Mouse (Mus musculus): ENCODE measurements around the gene Ppm1h. TPM values are rescaled to one million over a fixed set of nuclear protein-coding genes. Genes with fewer than 3 reads are reported as not detected.

Ppm1h gene
- polyA plus RNA-seq, 1 experiment from 2014 or later = 2.2 TPM

GRCm38 (mm10) chr10:122984531-122985251 lies 306.1 kb downstream of the Ppm1h start:
- H3K36me3 ChIP-seq (replicated peaks) = peaks cover 21% of the 10 kb centered on the region; the same call in 1 of the 2 replicates
- no peak for ATAC-seq (ENCODE audit: insufficient read depth)
- peak overlapping the region; percentile 97 for H3K4me3 ChIP-seq (replicated peaks)
- 4% methylated on average over 10 of the region's 10 CpGs for WGBS (ENCODE audit: insufficient replicate concordance)
- H3K4me1 ChIP-seq (replicated peaks) = peaks cover 40% of the 10 kb centered on the region
- H3K27ac ChIP-seq (replicated peaks) = peak overlapping the region; percentile 98
- peak overlapping the region; percentile 78 for H3K4me2 ChIP-seq
- H3K9me3 ChIP-seq (replicated peaks) = no peaks in the 10 kb centered on the region
- no peaks in the 10 kb centered on the region for H3K27me3 ChIP-seq
- H3K9ac ChIP-seq = peak overlapping the region; percentile 98

DNA sequence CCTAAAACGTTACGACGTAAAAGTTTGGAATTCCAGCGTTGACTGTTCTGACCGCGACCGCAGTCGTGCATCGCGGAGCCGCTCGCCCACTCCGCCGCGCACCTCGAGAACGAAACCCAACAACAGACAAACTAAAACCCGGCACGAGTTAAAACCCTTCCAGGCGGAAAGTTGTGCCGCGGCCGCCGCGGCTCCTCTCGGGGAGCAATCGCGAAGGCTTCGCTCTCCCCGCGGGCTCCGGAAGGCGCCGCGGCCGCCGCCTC lies 306.6 kb downstream of the Ppm1h start:
- peak overlapping the region; percentile 97 for H3K4me3 ChIP-seq (replicated peaks)
- H3K27me3 ChIP-seq = no peaks in the 10 kb centered on the region
- under 1% methylated on average over 37 of the region's 37 CpGs for WGBS (ENCODE audit: insufficient replicate concordance)
- peak overlapping the region; percentile 98 for H3K27ac ChIP-seq (replicated peaks)
- H3K36me3 ChIP-seq (replicated peaks) = peaks cover 21% of the 10 kb centered on the region; the same call in 1 of the 2 replicates
- H3K4me2 ChIP-seq = peak overlapping the region; percentile 78
- ATAC-seq (ENCODE audit: insufficient read depth) = peak; percentile 4; the same call in 1 of the 2 replicates
- peak overlapping the region; percentile 98 for H3K9ac ChIP-seq
- H3K9me3 ChIP-seq (replicated peaks) = no peaks in the 10 kb centered on the region
- H3K4me1 ChIP-seq (replicated peaks) = peaks cover 40% of the 10 kb centered on the region

- Histone ChIP-seq H3K36me3 (replicated peaks) (peaks cover 21% of the 10 kb centered on the region; the same call in 1 of the 2 replicates), H3K27me3 (no peaks in the 10 kb centered on the region), H3K9ac (peak overlapping the region; percentile 98), H3K27ac (replicated peaks) (peak overlapping the region; percentile 98), H3K4me1 (replicated peaks) (peaks cover 40% of the 10 kb centered on the region), H3K9me3 (replicated peaks) (no peaks in the 10 kb centered on the region), H3K4me3 (replicated peaks) (peak overlapping the region; percentile 97), H3K4me2 (peak overlapping the region; percentile 78)
- peak; percentile 90 for ATAC-seq (ENCODE audit: insufficient read depth)
- under 1% methylated on average over 89 of the region's 115 CpGs for WGBS (ENCODE audit: insufficient replicate concordance)
Observed at GRCm38 (mm10) chr10:122985515-122986319, 307.2 kb downstream of the Ppm1h start.

DNA sequence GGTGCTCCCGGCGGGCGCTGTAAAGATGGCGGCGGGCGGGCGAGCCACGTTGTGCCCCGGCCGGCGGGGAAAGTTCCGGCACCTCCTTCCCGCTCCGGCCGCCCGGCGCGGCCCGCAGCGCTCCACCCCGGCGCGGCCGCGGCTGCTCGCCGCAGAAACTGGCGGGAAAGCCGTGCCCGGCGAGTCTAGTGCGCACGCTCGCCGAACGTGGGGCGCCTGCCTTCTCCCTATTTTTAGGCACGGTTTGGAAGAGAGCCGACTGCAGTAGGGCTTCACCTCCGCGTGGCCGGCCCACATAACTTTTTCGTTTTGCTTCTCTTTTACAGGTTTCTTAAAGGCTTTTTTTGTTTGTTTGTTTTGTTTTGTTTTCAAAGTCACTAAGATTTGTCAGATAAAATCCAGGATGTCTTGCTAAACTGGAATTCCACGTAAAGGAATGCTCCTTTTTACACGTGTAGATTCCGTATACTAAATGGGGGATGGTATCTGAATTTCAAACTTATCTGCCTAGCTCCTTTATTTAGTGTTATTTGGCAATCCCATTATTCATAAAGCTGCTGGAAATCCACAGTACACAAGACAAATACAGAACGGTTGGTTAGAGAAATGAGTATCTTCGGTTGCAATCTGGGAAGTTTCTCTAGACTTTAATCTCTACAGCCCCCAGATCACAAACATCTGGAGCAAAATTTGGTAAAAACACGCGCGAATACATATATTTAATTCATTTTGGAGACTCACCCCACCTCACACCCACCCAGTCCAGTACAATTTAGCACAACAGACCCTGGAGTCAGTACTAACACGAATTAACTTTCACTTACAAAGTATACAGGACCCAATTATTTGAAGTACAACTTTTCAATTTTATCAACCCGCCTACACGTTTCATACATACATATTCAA lies 308.0 kb downstream of the Ppm1h start:
- H3K27me3 ChIP-seq = no peaks in the 10 kb centered on the region
- H3K36me3 ChIP-seq (replicated peaks) = peaks cover 21% of the 10 kb centered on the region; the same call in 1 of the 2 replicates
- H3K4me3 ChIP-seq (replicated peaks) = peak overlapping the region; percentile 97
- no peaks in the 10 kb centered on the region for H3K9me3 ChIP-seq (replicated peaks)
- peak; percentile 84 for ATAC-seq (ENCODE audit: insufficient read depth)
- H3K27ac ChIP-seq (replicated peaks) = peak overlapping the region; percentile 98
- peaks cover 40% of the 10 kb centered on the region for H3K4me1 ChIP-seq (replicated peaks)
- 7% methylated on average over 52 of the region's 54 CpGs for WGBS (ENCODE audit: insufficient replicate concordance)
- peak overlapping the region; percentile 78 for H3K4me2 ChIP-seq
- H3K9ac ChIP-seq = peak overlapping the region; percentile 98

GRCm38 (mm10) chr10:122987671-122988128 lies 309.1 kb downstream of the Ppm1h start:
- Histone ChIP-seq H3K9ac (0 out of 2 replicates have a peak overlapping the region, but pooled peaks have one; percentile 23), H3K4me3 (replicated peaks) (peak overlapping the region; percentile 19), H3K36me3 (replicated peaks) (peaks cover 21% of the 10 kb centered on the region; the same call in 1 of the 2 replicates), H3K27ac (replicated peaks) (no peak overlapping the region), H3K27me3 (no peaks in the 10 kb centered on the region), H3K4me1 (replicated peaks) (peaks cover 40% of the 10 kb centered on the region), H3K4me2 (peak overlapping the region; percentile 78), H3K9me3 (replicated peaks) (no peaks in the 10 kb centered on the region)
- WGBS (ENCODE audit: insufficient replicate concordance) = 16% methylated on average over 9 of the region's 9 CpGs
- no peak for ATAC-seq (ENCODE audit: insufficient read depth)

- peaks cover 34% of the 10 kb centered on the region for H3K4me1 ChIP-seq (replicated peaks)
- H3K4me3 ChIP-seq (replicated peaks) = no peak overlapping the region
- no peaks in the 10 kb centered on the region for H3K27me3 ChIP-seq
- H3K36me3 ChIP-seq (replicated peaks) = peaks cover 16% of the 10 kb centered on the region; the same call in 1 of the 2 replicates
- no peaks in the 10 kb centered on the region for H3K9me3 ChIP-seq (replicated peaks)
- no peak for ATAC-seq (ENCODE audit: insufficient read depth)
- 59% methylated on average over 7 of the region's 7 CpGs for WGBS (ENCODE audit: insufficient replicate concordance)
- peak overlapping the region; percentile 78 for H3K4me2 ChIP-seq
- no peak overlapping the region for H3K9ac ChIP-seq
- H3K27ac ChIP-seq (replicated peaks) = no peak overlapping the region
Observed at GRCm38 (mm10) chr10:122988372-122988771, 309.8 kb downstream of the Ppm1h start.

DNA sequence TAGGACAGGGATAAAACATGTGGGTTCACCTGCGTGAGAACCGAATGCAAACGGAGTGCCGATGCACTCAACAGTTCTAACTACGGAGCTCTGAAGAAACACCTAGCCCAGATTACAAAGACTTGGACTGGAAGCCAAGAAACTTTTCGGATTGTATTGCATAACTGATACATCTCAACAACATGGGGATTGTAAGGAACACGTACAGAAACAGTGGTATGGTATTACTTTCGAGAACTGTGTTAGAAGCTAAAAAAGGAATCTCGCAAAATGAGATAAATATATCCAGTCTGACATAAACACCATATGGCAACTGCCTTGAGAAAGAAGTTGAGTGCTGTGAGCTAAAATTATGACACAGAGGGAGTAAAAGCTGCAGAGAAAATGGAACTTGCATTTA lies 311.4 kb downstream of the Ppm1h start:
- Histone ChIP-seq H3K9me3 (replicated peaks) (no peaks in the 10 kb centered on the region), H3K9ac (no peak overlapping the region), H3K4me3 (replicated peaks) (no peak overlapping the region), H3K27me3 (no peaks in the 10 kb centered on the region), H3K4me1 (replicated peaks) (peaks cover 23% of the 10 kb centered on the region), H3K36me3 (replicated peaks) (peaks cover 20% of the 10 kb centered on the region), H3K4me2 (no peak overlapping the region), H3K27ac (replicated peaks) (no peak overlapping the region)
- ATAC-seq (ENCODE audit: insufficient read depth) = no peak
- 82% methylated on average over 9 of the region's 9 CpGs for WGBS (ENCODE audit: insufficient replicate concordance)

- 82% methylated on average over 6 of the region's 6 CpGs for WGBS (ENCODE audit: insufficient replicate concordance)
Observed at GRCm38 (mm10) chr10:122990606-122991005, 312.0 kb downstream of the Ppm1h start.

GRCm38 (mm10) chr10:122991053-122991452 lies 312.5 kb downstream of the Ppm1h start:
- H3K9me3 ChIP-seq (replicated peaks) = no peaks in the 10 kb centered on the region
- 75% methylated on average over 9 of the region's 9 CpGs for WGBS (ENCODE audit: insufficient replicate concordance)
- no peak overlapping the region for H3K27ac ChIP-seq (replicated peaks)
- no peak overlapping the region for H3K4me2 ChIP-seq
- no peak overlapping the region for H3K4me3 ChIP-seq (replicated peaks)
- peaks cover 31% of the 10 kb centered on the region for H3K36me3 ChIP-seq (replicated peaks)
- H3K9ac ChIP-seq = no peak overlapping the region
- ATAC-seq (ENCODE audit: insufficient read depth) = no peak
- peaks cover 23% of the 10 kb centered on the region for H3K4me1 ChIP-seq (replicated peaks)
- no peaks in the 10 kb centered on the region for H3K27me3 ChIP-seq

More at GRCm38 (mm10) chr10:122990606-122991005, 312.0 kb downstream of the Ppm1h start:
- H3K36me3 ChIP-seq (replicated peaks) = peaks cover 27% of the 10 kb centered on the region
- no peaks in the 10 kb centered on the region for H3K9me3 ChIP-seq (replicated peaks)
- ATAC-seq (ENCODE audit: insufficient read depth) = no peak
- H3K4me2 ChIP-seq = no peak overlapping the region
- H3K4me1 ChIP-seq (replicated peaks) = peaks cover 23% of the 10 kb centered on the region
- H3K4me3 ChIP-seq (replicated peaks) = no peak overlapping the region
- H3K27me3 ChIP-seq = no peaks in the 10 kb centered on the region
- no peak overlapping the region for H3K27ac ChIP-seq (replicated peaks)
- H3K9ac ChIP-seq = no peak overlapping the region

DNA sequence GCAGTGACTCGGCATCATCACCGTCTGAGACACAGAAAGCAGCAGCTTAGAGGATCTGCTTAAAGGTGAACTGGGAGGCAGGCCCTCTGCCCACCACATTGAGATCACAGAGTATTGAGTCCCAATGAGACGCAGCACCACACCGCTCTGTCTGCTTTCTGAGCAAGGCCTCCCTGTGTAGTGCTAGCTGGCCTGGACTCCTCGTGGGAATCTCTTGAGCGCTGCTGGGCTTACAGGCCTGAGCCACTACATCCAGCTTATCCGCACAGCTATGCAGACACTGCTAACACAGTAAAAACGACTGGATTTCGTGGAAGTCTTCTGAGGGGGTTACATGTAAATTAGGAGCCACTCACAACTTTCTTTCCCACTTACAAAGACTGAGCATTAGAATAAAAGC lies 313.1 kb downstream of the Ppm1h start:
- H3K9me3 ChIP-seq (replicated peaks) = no peaks in the 10 kb centered on the region
- H3K4me1 ChIP-seq (replicated peaks) = peaks cover 19% of the 10 kb centered on the region
- ATAC-seq (ENCODE audit: insufficient read depth) = no peak
- no peaks in the 10 kb centered on the region for H3K27me3 ChIP-seq
- peaks cover 37% of the 10 kb centered on the region for H3K36me3 ChIP-seq (replicated peaks)
- no peak overlapping the region for H3K9ac ChIP-seq
- no peak overlapping the region for H3K4me3 ChIP-seq (replicated peaks)
- H3K27ac ChIP-seq (replicated peaks) = no peak overlapping the region
- 77% methylated on average over 9 of the region's 9 CpGs for WGBS (ENCODE audit: insufficient replicate concordance)
- H3K4me2 ChIP-seq = no peak overlapping the region

Measured in liver, embryonic 15.5 days (tissue).